In genomic region chr5:149713170-149713774, GRCm38 (mm10) we compare ENCODE assay signal across 8 mouse cellular contexts. TPM values are rescaled to one million over a fixed set of nuclear protein-coding genes. Genes with fewer than 3 reads are reported as not detected.
DNase-seq lines count a peak whose midpoint lies in the region; ATAC-seq lines count a peak whose summit lies in the region.

No protein-coding gene starts in this region.

- H3K4me3 ChIP-seq in intestine, embryonic 14.5 days (ENCODE audit: low read depth, low read length): no peak overlapping the region
- H3K4me3 ChIP-seq in intestine, embryonic 16.5 days (ENCODE audit: low read length): no peak overlapping the region
- no peak overlapping the region for H3K4me3 ChIP-seq in embryonic facial prominence, embryonic 11.5 days (ENCODE audit: low read depth, low read length)
- H3K4me3 ChIP-seq in midbrain, embryonic 16.5 days (ENCODE audit: low read depth, low read length): no peak overlapping the region

- peak; percentile 72 for DNase-seq in intestine, embryonic 14.5 days (ENCODE audit: low spot score)
- peak; percentile 15 for DNase-seq in T-cell, adult 2 months (ENCODE audit: low spot score)
- DNase-seq in embryonic facial prominence, embryonic 11.5 days (ENCODE audit: low spot score): peak; percentile 86
- peak; percentile 36 to 38 for DNase-seq in heart, postnatal 36 days
- DNase-seq in layer of hippocampus, postnatal 25 days (ENCODE audit: extremely low spot score in 1 of 2, low spot score in 1 of 2): peak; percentile 45 to 66
- DNase-seq in testis, postnatal 10 days (ENCODE audit: low spot score): peak; percentile 69

- intact Hi-C loops in heart, postnatal 36 days (cut with DNase I): loop anchor here (1.0 to 5.0 kb wide), 2 partner anchors 138 to 309 kb away; no protein-coding TSS in a partner anchor

- H3K27ac ChIP-seq in intestine, embryonic 14.5 days (ENCODE audit: low read depth): no peak overlapping the region
- H3K27ac ChIP-seq in intestine, embryonic 16.5 days (ENCODE audit: low read length): no peak overlapping the region
- H3K27ac ChIP-seq in embryonic facial prominence, embryonic 11.5 days (replicated peaks; ENCODE audit: low read depth, low read length): no peak overlapping the region
- H3K27ac ChIP-seq in midbrain, embryonic 16.5 days (ENCODE audit: low read length): peak overlapping the region; percentile 67

- no peaks in the 10 kb centered on the region for H3K4me1 ChIP-seq in intestine, embryonic 14.5 days (replicated peaks; ENCODE audit: control insufficient read depth, insufficient read depth, low read length)
- H3K4me1 ChIP-seq in intestine, embryonic 16.5 days (ENCODE audit: control insufficient read depth, insufficient read depth, low read length): no peaks in the 10 kb centered on the region
- no peaks in the 10 kb centered on the region for H3K4me1 ChIP-seq in embryonic facial prominence, embryonic 11.5 days (ENCODE audit: control insufficient read depth, insufficient read depth, low read length)
- peaks cover 17% of the 10 kb centered on the region for H3K4me1 ChIP-seq in midbrain, embryonic 16.5 days (ENCODE audit: control insufficient read depth, insufficient read depth, low read length)

- WGBS in intestine, embryonic 14.5 days: 52% methylated on average over 11 of the region's 11 CpGs
- 52% methylated on average over 11 of the region's 11 CpGs for WGBS in intestine, embryonic 16.5 days
- 47% methylated on average over 11 of the region's 11 CpGs for WGBS in embryonic facial prominence, embryonic 11.5 days
- 37% methylated on average over 11 of the region's 11 CpGs for WGBS in midbrain, embryonic 16.5 days

- H3K9me3 ChIP-seq in intestine, embryonic 14.5 days (ENCODE audit: control insufficient read depth, low read length): peaks cover 5% of the 10 kb centered on the region
- H3K9me3 ChIP-seq in intestine, embryonic 16.5 days (ENCODE audit: control insufficient read depth, low read length): no peaks in the 10 kb centered on the region
- H3K9me3 ChIP-seq in embryonic facial prominence, embryonic 11.5 days (replicated peaks; ENCODE audit: control insufficient read depth, low read length): no peaks in the 10 kb centered on the region
- H3K9me3 ChIP-seq in midbrain, embryonic 16.5 days (replicated peaks; ENCODE audit: control insufficient read depth, low read length, poor library complexity, severe bottlenecking): 0 out of 2 replicates have a peak, but pooled peaks cover 2% of the 10 kb centered on the region

- no peaks in the 10 kb centered on the region for H3K27me3 ChIP-seq in intestine, embryonic 14.5 days (replicated peaks; ENCODE audit: control insufficient read depth, insufficient read depth, low read length)
- no peaks in the 10 kb centered on the region for H3K27me3 ChIP-seq in intestine, embryonic 16.5 days (replicated peaks; ENCODE audit: control insufficient read depth, insufficient read depth, low read length)
- no peaks in the 10 kb centered on the region for H3K27me3 ChIP-seq in embryonic facial prominence, embryonic 11.5 days (ENCODE audit: control insufficient read depth, insufficient read depth, low read length)
- H3K27me3 ChIP-seq in midbrain, embryonic 16.5 days (ENCODE audit: control insufficient read depth, insufficient read depth, low read depth, low read length): no peaks in the 10 kb centered on the region

- H3K9ac ChIP-seq in intestine, embryonic 14.5 days (ENCODE audit: low read length): no peak overlapping the region
- H3K9ac ChIP-seq in intestine, embryonic 16.5 days (ENCODE audit: low read depth, low read length): no peak overlapping the region
- H3K9ac ChIP-seq in embryonic facial prominence, embryonic 11.5 days (replicated peaks; ENCODE audit: low read length): no peak overlapping the region
- no peak overlapping the region; the same call in 1 of the 2 replicates for H3K9ac ChIP-seq in midbrain, embryonic 16.5 days (ENCODE audit: low read depth, low read length)

- ATAC-seq in intestine, embryonic 14.5 days (replicated peaks; ENCODE audit: low FRiP score, low TSS enrichment, low read depth): no peak
- ATAC-seq in intestine, embryonic 16.5 days: no peak
- no peak for ATAC-seq in embryonic facial prominence, embryonic 11.5 days (replicated peaks; ENCODE audit: insufficient number of reproducible peaks, low FRiP score, low TSS enrichment, low read depth)
- ATAC-seq in midbrain, embryonic 16.5 days: peak; percentile 87

- no peak overlapping the region for H3K4me2 ChIP-seq in intestine, embryonic 14.5 days (ENCODE audit: low read length)
- no peak overlapping the region for H3K4me2 ChIP-seq in intestine, embryonic 16.5 days (ENCODE audit: low read depth, low read length)
- H3K4me2 ChIP-seq in embryonic facial prominence, embryonic 11.5 days (ENCODE audit: low read depth, low read length): no peak overlapping the region
- H3K4me2 ChIP-seq in midbrain, embryonic 16.5 days (ENCODE audit: low read length): peak overlapping the region; percentile 43; the same call in 1 of the 2 replicates

- H3K36me3 ChIP-seq in intestine, embryonic 14.5 days (ENCODE audit: control insufficient read depth, insufficient read depth, low read length): no peaks in the 10 kb centered on the region
- no peaks in the 10 kb centered on the region for H3K36me3 ChIP-seq in intestine, embryonic 16.5 days (ENCODE audit: control insufficient read depth, insufficient read depth, low read length)
- no peaks in the 10 kb centered on the region for H3K36me3 ChIP-seq in embryonic facial prominence, embryonic 11.5 days (replicated peaks; ENCODE audit: control insufficient read depth, insufficient read depth, low read depth, low read length)
- no peaks in the 10 kb centered on the region for H3K36me3 ChIP-seq in midbrain, embryonic 16.5 days (ENCODE audit: control insufficient read depth, insufficient read depth, low read length)

RNA-seq across cellular contexts. Expression of gene B3glct, which starts 35.2 kb away (rescaled TPM):
- polyA plus RNA-seq in intestine, embryonic 14.5 days (2014; fragmentation: Nextera tagmentation; extraction: Ambion mirVana): 16.4 and 16.9 TPM in 2 replicates
- 9.7 and 11.4 TPM in 2 replicates for polyA plus RNA-seq in intestine, embryonic 16.5 days (2015; fragmentation: Nextera tagmentation; extraction: Ambion mirVana)
- 16.8 and 19.0 TPM in 2 replicates for polyA plus RNA-seq in embryonic facial prominence, embryonic 11.5 days (2014; fragmentation: Nextera tagmentation; extraction: Ambion mirVana)
- 1 to 10 TPM; 5.9 to 6.6 TPM for total RNA-seq in heart, postnatal 36 days (2021)
- 10 to 100 TPM; 12.3 to 14.5 TPM for total RNA-seq in layer of hippocampus, postnatal 25 days (2021)
- polyA plus RNA-seq in midbrain, embryonic 16.5 days (2015; fragmentation: Nextera tagmentation; extraction: Ambion mirVana): 17.5 and 18.5 TPM in 2 replicates

Comparison
In these comparisons a context has a peak if more than half of its experiments do, and no peak if none do; other contexts are left out.
1. DNase-seq: peak in every context shown above with its lines; median percentile 86 in embryonic facial prominence, embryonic 11.5 days; 72 in intestine, embryonic 14.5 days; 69 in testis, postnatal 10 days; 56 in layer of hippocampus, postnatal 25 days; 37 in heart, postnatal 36 days; 15 in T-cell, adult 2 months.